Mouse (Mus musculus) spleen, postnatal 0 days (tissue): Measurements from ENCODE around the gene Hs3st1. TPM values are rescaled to one million over a fixed set of nuclear protein-coding genes. Genes with fewer than 3 reads are reported as not detected.

ENCODE experiments used
- polyA plus RNA-seq: library from polyadenylated mRNA; unstranded; fragments of >200 nt; fragmentation: Nextera tagmentation; extraction: Ambion mirVana; gene quantifications from 2 replicates; pipeline ENCODE4 v1.2.1, GENCODE M21; 2015

Hs3st1 gene
- 3.1 and 4.9 TPM in 2 replicates for polyA plus RNA-seq

GRCm38 (mm10) chr5:39755375-39755774 is at the start of gene Hs3st1:
Gene Hs3st1, minus strand, starts transcription at chr5:39755475.

